ENCODE assay signal across 9 mouse cellular contexts in the genomic region with DNA sequence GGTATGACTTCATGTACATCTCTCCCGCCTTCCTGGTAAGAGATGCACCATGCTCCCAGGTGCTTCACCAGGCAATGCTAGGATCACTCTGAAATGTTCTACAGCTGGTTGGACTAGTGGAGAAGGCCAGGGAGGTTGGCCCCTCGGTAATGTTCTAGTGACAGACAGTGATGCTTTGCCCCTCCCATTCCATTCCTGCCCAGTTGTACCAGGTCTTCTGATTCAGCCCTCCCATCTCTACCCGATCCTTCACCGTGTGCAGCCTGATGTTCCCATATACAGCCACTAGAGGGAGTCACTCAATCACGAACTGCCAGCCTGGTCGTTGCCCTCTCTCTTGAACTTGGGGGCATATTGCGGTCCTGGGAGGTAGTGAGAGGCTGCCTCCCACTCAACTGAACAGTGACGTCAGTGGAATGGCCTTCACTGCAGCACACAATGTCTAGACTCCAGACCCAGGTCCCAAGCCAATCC. TPM values are rescaled to one million over a fixed set of nuclear protein-coding genes. Genes with fewer than 3 reads are reported as not detected.
DNase-seq lines count a peak whose midpoint lies in the region; ATAC-seq and TF ChIP-seq lines count a peak whose summit lies in the region.
"Had no signal": no experiment of that assay in that cellular context is flagged by ENCODE, and none has a peak within 500 bp of the region (broad histone marks: within the 10 kb centered on the region; RNA-seq: fewer than 3 reads in every experiment).

No protein-coding gene starts in this region.

- H3K36me3 ChIP-seq in heart, embryonic 13.5 days: no peaks in the 10 kb centered on the region
- no peaks in the 10 kb centered on the region for H3K36me3 ChIP-seq in kidney, postnatal 0 days (ENCODE audit: insufficient read depth, low read length)
- no peaks in the 10 kb centered on the region for H3K36me3 ChIP-seq in liver, postnatal 0 days (replicated peaks; ENCODE audit: insufficient read depth, low read length)
- no peaks in the 10 kb centered on the region for H3K36me3 ChIP-seq in neural tube, embryonic 14.5 days (ENCODE audit: control insufficient read depth, insufficient read depth, low read length)

- no peaks in the 10 kb centered on the region for H3K9me3 ChIP-seq in heart, embryonic 13.5 days
- H3K9me3 ChIP-seq in kidney, postnatal 0 days (replicated peaks; ENCODE audit: low read length): no peaks in the 10 kb centered on the region
- H3K9me3 ChIP-seq in liver, postnatal 0 days (ENCODE audit: low read length): no peaks in the 10 kb centered on the region
- no peaks in the 10 kb centered on the region for H3K9me3 ChIP-seq in neural tube, embryonic 14.5 days (ENCODE audit: control insufficient read depth, low read length)

- TF ChIP-seq EP300 in liver, postnatal 0 days (IDR thresholded peaks at IDR 0.05; ENCODE audit: low read depth): no peak

- no peak overlapping the region for H3K4me2 ChIP-seq in heart, embryonic 13.5 days
- H3K4me2 ChIP-seq in kidney, postnatal 0 days (ENCODE audit: low read length): no peak overlapping the region
- no peak overlapping the region for H3K4me2 ChIP-seq in liver, postnatal 0 days (ENCODE audit: low read depth, low read length)
- no peak overlapping the region for H3K4me2 ChIP-seq in neural tube, embryonic 14.5 days (ENCODE audit: low read depth, low read length)

- DNase-seq in adrenal gland, adult 8-10 months: peak; percentile 33
- peak; percentile 46 for DNase-seq in embryo, embryonic 11.5 days (ENCODE audit: low read depth, low spot score)
- DNase-seq in kidney, postnatal 0 days (ENCODE audit: low spot score): peak; percentile 86
- DNase-seq in liver, postnatal 0 days: peak; percentile 61
- peak; percentile 39 for DNase-seq in thymus, postnatal 36 days

- no peak overlapping the region for H3K4me3 ChIP-seq in heart, embryonic 13.5 days
- H3K4me3 ChIP-seq in kidney, postnatal 0 days (replicated peaks; ENCODE audit: low read depth, low read length): no peak overlapping the region
- no peak overlapping the region for H3K4me3 ChIP-seq in liver, postnatal 0 days (ENCODE audit: low read depth, low read length)
- H3K4me3 ChIP-seq in neural tube, embryonic 14.5 days (ENCODE audit: low read depth, low read length): no peak overlapping the region

- peak; percentile 97 for TF ChIP-seq CTCF in kidney, postnatal 0 days (IDR thresholded peaks at IDR 0.05; ENCODE audit: low read depth)
- TF ChIP-seq CTCF in liver, postnatal 0 days (IDR thresholded peaks at IDR 0.05; ENCODE audit: low read depth): peak; percentile 91

- H3K4me1 ChIP-seq in heart, embryonic 13.5 days: no peaks in the 10 kb centered on the region
- H3K4me1 ChIP-seq in kidney, postnatal 0 days (replicated peaks; ENCODE audit: insufficient read depth, low read length): no peaks in the 10 kb centered on the region
- no peaks in the 10 kb centered on the region for H3K4me1 ChIP-seq in liver, postnatal 0 days (ENCODE audit: insufficient read depth)
- no peaks in the 10 kb centered on the region for H3K4me1 ChIP-seq in neural tube, embryonic 14.5 days (ENCODE audit: control insufficient read depth, insufficient read depth, low read length)

- H3K27ac ChIP-seq in heart, embryonic 13.5 days (replicated peaks): no peak overlapping the region
- no peak overlapping the region for H3K27ac ChIP-seq in kidney, postnatal 0 days
- no peak overlapping the region for H3K27ac ChIP-seq in liver, postnatal 0 days (ENCODE audit: low read depth)
- H3K27ac ChIP-seq in neural tube, embryonic 14.5 days (ENCODE audit: low read depth, low read length): no peak overlapping the region

- ATAC-seq in CD4-positive, CD25-positive, alpha-beta regulatory T cell, adult 4 months: peak; percentile 67
- ATAC-seq in heart, embryonic 13.5 days (ENCODE audit: extremely low read depth, insufficient number of reproducible peaks, low FRiP score, low TSS enrichment): 0 out of 2 replicates have a peak, but pooled peaks have one; percentile 10
- peak; percentile 84 for ATAC-seq in kidney, postnatal 0 days (replicated peaks; ENCODE audit: low FRiP score, low read depth)
- ATAC-seq in liver, postnatal 0 days: peak; percentile 81
- peak; percentile 74; the same call in 1 of the 2 replicates for ATAC-seq in neural tube, embryonic 14.5 days (ENCODE audit: low read depth)

- no peak overlapping the region for H3K9ac ChIP-seq in heart, embryonic 13.5 days
- no peak overlapping the region for H3K9ac ChIP-seq in kidney, postnatal 0 days (ENCODE audit: low read depth, low read length)
- no peak overlapping the region for H3K9ac ChIP-seq in liver, postnatal 0 days (replicated peaks)
- no peak overlapping the region for H3K9ac ChIP-seq in neural tube, embryonic 14.5 days (replicated peaks; ENCODE audit: low read depth, low read length)

- 13% methylated on average over 8 of the region's 8 CpGs for WGBS in heart, embryonic 13.5 days
- WGBS in kidney, postnatal 0 days: 13% methylated on average over 8 of the region's 8 CpGs
- WGBS in liver, postnatal 0 days (ENCODE audit: insufficient replicate concordance): 8% methylated on average over 8 of the region's 8 CpGs
- WGBS in neural tube, embryonic 14.5 days: 14% methylated on average over 8 of the region's 8 CpGs

- peaks cover 46% of the 10 kb centered on the region for H3K27me3 ChIP-seq in heart, embryonic 13.5 days (replicated peaks)
- no peaks in the 10 kb centered on the region for H3K27me3 ChIP-seq in kidney, postnatal 0 days (ENCODE audit: insufficient read depth, low read length)
- H3K27me3 ChIP-seq in liver, postnatal 0 days (ENCODE audit: insufficient read depth, low read length): no peaks in the 10 kb centered on the region
- H3K27me3 ChIP-seq in neural tube, embryonic 14.5 days (ENCODE audit: control insufficient read depth, insufficient read depth, low read length): no peaks in the 10 kb centered on the region

RNA-seq across cellular contexts. Expression of a gene that starts 33.3 kb away (rescaled TPM):
- not detected for polyA plus RNA-seq in CD4-positive, CD25-positive, alpha-beta regulatory T cell, adult 4 months (2017; shearing (Covaris generic))
- under 1 TPM in 2 of 4 experiments, not detected in 2; 0.10 to 0.96 TPM for total RNA-seq in adrenal gland, adult 8-10 months (2022)
- not detected in 2 replicates for polyA plus RNA-seq in heart, embryonic 13.5 days (2015; fragmentation: Nextera tagmentation; extraction: Ambion mirVana)
- polyA plus RNA-seq in kidney, postnatal 0 days (2015; fragmentation: Nextera tagmentation; extraction: Ambion mirVana): 0.05 TPM in 1 of 2 replicates, not detected in the other
- polyA plus RNA-seq in liver, postnatal 0 days (2015; fragmentation: Nextera tagmentation; extraction: Ambion mirVana): 0.05 TPM in 1 of 2 replicates, not detected in the other
- polyA plus RNA-seq in neural tube, embryonic 14.5 days (2014; fragmentation: Nextera tagmentation; extraction: Ambion mirVana): 0.39 and 0.46 TPM in 2 replicates
- polyA plus RNA-seq: gonadal fat pad, adult 2 months had no signal

RNA-seq across cellular contexts. Expression of a gene that starts 35.0 kb away (rescaled TPM):
- not detected for polyA plus RNA-seq in CD4-positive, CD25-positive, alpha-beta regulatory T cell, adult 4 months (2017; shearing (Covaris generic))
- total RNA-seq in adrenal gland, adult 8-10 months (2022): 1 to 10 TPM in 2 of 4 experiments, under 1 TPM in 2; 0.29 to 1.1 (median 0.89) TPM
- 0.05 and 0.28 TPM in 2 replicates for polyA plus RNA-seq in heart, embryonic 13.5 days (2015; fragmentation: Nextera tagmentation; extraction: Ambion mirVana)
- polyA plus RNA-seq in kidney, postnatal 0 days (2015; fragmentation: Nextera tagmentation; extraction: Ambion mirVana): 2.2 and 2.7 TPM in 2 replicates
- 0.14 and 0.26 TPM in 2 replicates for polyA plus RNA-seq in liver, postnatal 0 days (2015; fragmentation: Nextera tagmentation; extraction: Ambion mirVana)
- 0.11 and 0.62 TPM in 2 replicates for polyA plus RNA-seq in neural tube, embryonic 14.5 days (2014; fragmentation: Nextera tagmentation; extraction: Ambion mirVana)

Comparison
In these comparisons a context has a peak if more than half of its experiments do, and no peak if none do; other contexts are left out.
1. ATAC-seq: peak in every context shown above with its lines; median percentile 84 in kidney, postnatal 0 days; 81 in liver, postnatal 0 days; 74 in neural tube, embryonic 14.5 days; 67 in CD4-positive, CD25-positive, alpha-beta regulatory T cell, adult 4 months; 10 in heart, embryonic 13.5 days.
2. DNase-seq: peak in every context shown above with its lines; median percentile 86 in kidney, postnatal 0 days; 61 in liver, postnatal 0 days; 46 in embryo, embryonic 11.5 days; 39 in thymus, postnatal 36 days; 33 in adrenal gland, adult 8-10 months.